ENCODE assay signal across 20 mouse cellular contexts in the genomic region with DNA sequence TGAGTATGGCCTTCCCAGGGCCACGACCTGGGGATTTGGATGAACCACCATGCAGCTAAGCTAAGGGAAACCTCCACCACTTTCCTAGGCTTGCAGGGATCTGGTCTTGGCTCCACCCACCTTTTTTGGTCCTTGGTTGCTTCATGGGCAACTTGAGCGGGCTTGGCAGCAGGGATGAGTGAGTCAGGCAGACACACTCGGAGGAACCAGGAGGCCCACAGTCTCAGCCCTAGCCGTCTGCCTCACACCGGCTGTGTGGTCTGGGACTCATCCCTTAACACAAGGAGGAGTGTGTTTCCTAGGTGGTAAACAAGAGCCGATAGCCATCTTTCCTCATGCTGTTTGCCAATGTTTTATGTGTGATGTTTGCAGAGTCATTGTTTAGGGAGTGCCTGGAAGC. TPM values are rescaled to one million over a fixed set of nuclear protein-coding genes. Genes with fewer than 3 reads are reported as not detected.
DNase-seq lines count a peak whose midpoint lies in the region; ATAC-seq lines count a peak whose summit lies in the region.
"Had no signal": no experiment of that assay in that cellular context is flagged by ENCODE, and none has a peak within 500 bp of the region (broad histone marks: within the 10 kb centered on the region; RNA-seq: fewer than 3 reads in every experiment).

No protein-coding gene starts in this region.

- no peak overlapping the region for H3K27ac ChIP-seq in forebrain, embryonic 13.5 days
- H3K27ac ChIP-seq: heart, embryonic 10.5 days; hindbrain, embryonic 12.5 days; layer of hippocampus, adult 2 months; liver, embryonic 15.5 days had no signal

- WGBS in forebrain, embryonic 13.5 days = 81% methylated on average over 6 of the region's 6 CpGs

- no peak for DNase-seq in frontal cortex, postnatal 10 days (ENCODE audit: low spot score in 2 of 2)
- peak; percentile 21 to 24 for DNase-seq in layer of hippocampus, adult 18-20 months (ENCODE audit: low spot score in 2 of 2)
- no peak for DNase-seq in layer of hippocampus, postnatal 25 days (ENCODE audit: extremely low spot score in 1 of 2, low spot score in 1 of 2)
- peak; percentile 52 for DNase-seq in right cerebral cortex, adult 18-20 months
- DNase-seq in right cerebral cortex, postnatal 4 days = no peak
- no peak for DNase-seq in urinary bladder, postnatal 25 days (ENCODE audit: low spot score)
- DNase-seq: cerebellum, adult 11 months; cerebellum, postnatal 25 days; heart, postnatal 10 days; kidney, adult 9 months; lung, postnatal 14 days; thymus, adult 2 months had no signal

- no peak overlapping the region for H3K4me3 ChIP-seq in forebrain, embryonic 13.5 days
- H3K4me3 ChIP-seq: heart, embryonic 10.5 days; hindbrain, embryonic 12.5 days; layer of hippocampus, adult 2 months; liver, embryonic 15.5 days; megakaryocyte, embryonic 14.5 days had no signal

- H3K9me3 ChIP-seq in forebrain, embryonic 13.5 days (replicated peaks) = no peaks in the 10 kb centered on the region
- H3K9me3 ChIP-seq: heart, embryonic 10.5 days; hindbrain, embryonic 12.5 days had no signal

- H3K36me3 ChIP-seq in forebrain, embryonic 13.5 days (ENCODE audit: poor library complexity, severe bottlenecking) = no peaks in the 10 kb centered on the region
- H3K36me3 ChIP-seq: heart, embryonic 10.5 days; hindbrain, embryonic 12.5 days; liver, embryonic 15.5 days had no signal

- H3K4me1 ChIP-seq in forebrain, embryonic 13.5 days = no peaks in the 10 kb centered on the region
- H3K4me1 ChIP-seq: hindbrain, embryonic 12.5 days; liver, embryonic 15.5 days; megakaryocyte, embryonic 14.5 days had no signal

- peak; percentile 84 for ATAC-seq in frontal cortex, adult (ENCODE audit: low TSS enrichment)
- no peak for ATAC-seq in forebrain, embryonic 13.5 days
- ATAC-seq: inflammation-experienced regulatory T-cells, adult 6 months had no signal

- H3K9ac ChIP-seq in forebrain, embryonic 13.5 days = no peak overlapping the region
- H3K9ac ChIP-seq: hindbrain, embryonic 12.5 days; liver, embryonic 15.5 days had no signal

- no peak overlapping the region for H3K4me2 ChIP-seq in forebrain, embryonic 13.5 days
- H3K4me2 ChIP-seq: hindbrain, embryonic 12.5 days; liver, embryonic 15.5 days had no signal

- H3K27me3 ChIP-seq in forebrain, embryonic 13.5 days = no peaks in the 10 kb centered on the region
- H3K27me3 ChIP-seq: hindbrain, embryonic 12.5 days; liver, embryonic 15.5 days; megakaryocyte, embryonic 14.5 days had no signal

RNA-seq across cellular contexts. Expression of a gene that starts 9.2 kb away (rescaled TPM):
- total RNA-seq in layer of hippocampus, adult 18-20 months (2021) = 10 to 100 TPM; 70.8 to 83.7 TPM
- total RNA-seq in layer of hippocampus, postnatal 25 days (2021) = 10 to 100 TPM; 46.2 to 62.5 TPM
- polyA plus RNA-seq in forebrain, embryonic 13.5 days (2015; fragmentation: Nextera tagmentation; extraction: Ambion mirVana) = 1.7 TPM in 2 replicates

Comparison
In these comparisons a context has a peak if more than half of its experiments do, and no peak if none do; other contexts are left out.
1. DNase-seq: peak in layer of hippocampus, adult 18-20 months (2 of 2) and right cerebral cortex, adult 18-20 months (single experiment); none in frontal cortex, postnatal 10 days (0 of 2), layer of hippocampus, postnatal 25 days (0 of 2), right cerebral cortex, postnatal 4 days (single experiment) and urinary bladder, postnatal 25 days (single experiment).